Mouse (Mus musculus) heart, adult 2 months (tissue): Measurements from ENCODE around the gene Got2.

Experiments used
- CTCF ChIP-seq: fragments of 200-600 bp; IDR thresholded peaks from 2 replicates; pipeline ENCODE4 v1.8.1; 2022; ENCODE audit warnings: antibody characterized with exemption, mild to moderate bottlenecking, moderate library complexity
- POLR2A ChIP-seq: fragments of 200-500 bp; IDR thresholded peaks from 2 replicates; pipeline ENCODE4 v1.6.1; 2011; ENCODE audit warnings: mild to moderate bottlenecking, low read depth, low read length, control low read depth; ENCODE audit not compliant: insufficient read depth

GRCm38 (mm10) chr8:95882191-95882590, 6.2 kb downstream of the Got2 start:
- TF ChIP-seq CTCF (no peak), POLR2A (no peak)
